Mouse (Mus musculus) left cerebral cortex, postnatal 4 days (tissue): ENCODE results near the gene Snx29. TPM values are rescaled to one million over a fixed set of nuclear protein-coding genes. Genes with fewer than 3 reads are reported as not detected.
"Not testable (repeated sequence)": the region's sequence is repeated elsewhere in the genome, so short reads cannot be mapped to it uniquely, and the experiment has no call there.

Experiments used
- DNase-seq: peaks from one replicate; pipeline ENCODE4 v3.0.0-alpha.2; 2022
- intact Hi-C: fragments of 180-260 bp; cut with DNase I; formaldehyde crosslinking; loops from one replicate; pipeline ENCODE4 v1.15.1; 2025
- total RNA-seq, 2 experiments: library from RNA; stranded (reverse); gene quantifications; 2 replicates each; pipeline ENCODE4 v1.2.3; 2021

The Snx29 gene
- total RNA-seq, 2 experiments from 2014 or later: 46.2 to 46.6 TPM

- no peak for DNase-seq
- intact Hi-C loops: no loop called here
Measured at GRCm38 (mm10) chr16:11359173-11359572, 36.5 kb downstream of the Snx29 start.

GRCm38 (mm10) chr16:11359919-11360318 is 37.2 kb downstream of the Snx29 start:
- DNase-seq: no peak
- intact Hi-C loops: no loop called here

- intact Hi-C loops, DNase-seq: not testable (repeated sequence)
Measured at GRCm38 (mm10) chr16:11360576-11360975, 37.9 kb downstream of the Snx29 start.

GRCm38 (mm10) chr16:11365626-11366025 is 42.9 kb downstream of the Snx29 start:
- intact Hi-C loops: no loop called here
- DNase-seq: no peak

GRCm38 (mm10) chr16:11366851-11367250 is 44.1 kb downstream of the Snx29 start:
- intact Hi-C loops: no loop called here
- DNase-seq: no peak

GRCm38 (mm10) chr16:11368412-11368811 is 45.7 kb downstream of the Snx29 start:
- intact Hi-C loops: no loop called here
- no peak for DNase-seq

- intact Hi-C loops: no loop called here
Measured at GRCm38 (mm10) chr16:11369162-11369561, 46.5 kb downstream of the Snx29 start.

GRCm38 (mm10) chr16:11369642-11370041 is 46.9 kb downstream of the Snx29 start:
- intact Hi-C loops: no loop called here
- peak; percentile 75 for DNase-seq

More at GRCm38 (mm10) chr16:11369162-11369561, 46.5 kb downstream of the Snx29 start:
- DNase-seq: no peak

- DNase-seq: peak; percentile 74
- intact Hi-C loops: no loop called here
Measured at GRCm38 (mm10) chr16:11370132-11370544, 47.4 kb downstream of the Snx29 start.

GRCm38 (mm10) chr16:11379264-11379663 is 56.6 kb downstream of the Snx29 start:
- no peak for DNase-seq
- intact Hi-C loops: no loop called here

- no peak for DNase-seq
- intact Hi-C loops: no loop called here
Measured at GRCm38 (mm10) chr16:11380038-11380437, 57.3 kb downstream of the Snx29 start.

GRCm38 (mm10) chr16:11380871-11381270 is 58.2 kb downstream of the Snx29 start:
- DNase-seq: no peak
- intact Hi-C loops: no loop called here

- DNase-seq: peak; percentile 75
Measured at GRCm38 (mm10) chr16:11384361-11384760, 61.7 kb downstream of the Snx29 start.

GRCm38 (mm10) chr16:11385150-11385549 is 62.4 kb downstream of the Snx29 start:
- no peak for DNase-seq
- intact Hi-C loops: no loop called here

More at GRCm38 (mm10) chr16:11384361-11384760, 61.7 kb downstream of the Snx29 start:
- intact Hi-C loops: no loop called here

- DNase-seq: no peak
- intact Hi-C loops: no loop called here
Measured at GRCm38 (mm10) chr16:11385798-11386197, 63.1 kb downstream of the Snx29 start.

GRCm38 (mm10) chr16:11386221-11386620 is 63.5 kb downstream of the Snx29 start:
- intact Hi-C loops: no loop called here
- DNase-seq: no peak

- intact Hi-C loops: no loop called here
- DNase-seq: no peak
Measured at GRCm38 (mm10) chr16:11388085-11388484, 65.4 kb downstream of the Snx29 start.

GRCm38 (mm10) chr16:11389324-11389723 is 66.6 kb downstream of the Snx29 start:
- no peak for DNase-seq
- intact Hi-C loops: no loop called here

GRCm38 (mm10) chr16:11396570-11396969 is 73.9 kb downstream of the Snx29 start:
- DNase-seq: no peak
- intact Hi-C loops: no loop called here

GRCm38 (mm10) chr16:11399386-11399785 is 76.7 kb downstream of the Snx29 start:
- DNase-seq: no peak
- intact Hi-C loops: no loop called here

- no peak for DNase-seq
Measured at GRCm38 (mm10) chr16:11399845-11400565, 77.3 kb downstream of the Snx29 start.

GRCm38 (mm10) chr16:11400936-11401335 is 78.2 kb downstream of the Snx29 start:
- DNase-seq: no peak
- intact Hi-C loops: no loop called here

More at GRCm38 (mm10) chr16:11399845-11400565, 77.3 kb downstream of the Snx29 start:
- intact Hi-C loops: no loop called here

- no peak for DNase-seq
- intact Hi-C loops: no loop called here
Measured at GRCm38 (mm10) chr16:11405193-11405592, 82.5 kb downstream of the Snx29 start.
